Mouse (Mus musculus) liver, embryonic 13.5 days (tissue): Measurements from ENCODE around the gene Homer1. TPM values are rescaled to one million over a fixed set of nuclear protein-coding genes. Genes with fewer than 3 reads are reported as not detected.
A peak's percentile ranks its signal among the peaks of the same experiment; 100 is the strongest.

Experiments used
- ATAC-seq: fragments of 200-750 bp; cut with Nextera tagmentation; 2 replicates; pipeline ENCODE4 v1.8.0; 2017; ENCODE audit warnings: low read depth, mild to moderate bottlenecking, moderate number of reproducible peaks, moderate library complexity
- DNase-seq: peaks from one replicate; pipeline ENCODE4 v3.0.0; 2022
- H3K27ac ChIP-seq: fragments of 300-500 bp; sonication (generic); 2 replicates; pipeline ENCODE4 v1.5.1; 2015; ENCODE audit warnings: moderate library complexity, mild to moderate bottlenecking, inconsistent platforms
- H3K27me3 ChIP-seq: fragments of 300-500 bp; sonication (generic); 2 replicates; pipeline ENCODE4 v1.6.1; 2015; ENCODE audit warnings: mild to moderate bottlenecking, inconsistent platforms
- H3K36me3 ChIP-seq: fragments of 300-500 bp; sonication (generic); 2 replicates; pipeline ENCODE4 v1.6.1; 2015; ENCODE audit warnings: mild to moderate bottlenecking, inconsistent platforms
- H3K4me1 ChIP-seq: fragments of 300-500 bp; sonication (generic); replicated peaks from 2 replicates; pipeline ENCODE4 v1.6.1; 2015; ENCODE audit warnings: inconsistent platforms
- H3K4me2 ChIP-seq: fragments of 300-500 bp; sonication (generic); 2 replicates; pipeline ENCODE4 v1.6.1; 2015; ENCODE audit warnings: inconsistent platforms, mild to moderate bottlenecking, moderate library complexity
- H3K4me3 ChIP-seq: fragments of 300-500 bp; sonication (generic); replicated peaks from 2 replicates; pipeline ENCODE4 v1.5.1; 2015; ENCODE audit warnings: mild to moderate bottlenecking, inconsistent platforms
- H3K9ac ChIP-seq: fragments of 300-500 bp; sonication (generic); 2 replicates; pipeline ENCODE4 v1.6.1; 2015; ENCODE audit warnings: mild to moderate bottlenecking, inconsistent platforms
- H3K9me3 ChIP-seq: fragments of 300-500 bp; sonication (generic); replicated peaks from 2 replicates; pipeline ENCODE4 v1.6.1; 2016; ENCODE audit warnings: inconsistent platforms
- WGBS: fragments of 180-500 bp; shearing (Covaris S2); methylation state at CpG from one replicate; pipeline ENCODE4 v1.1.7; 2015; ENCODE audit not compliant: insufficient replicate concordance; 5-methylcytosine and 5-hydroxymethylcytosine counted together
- polyA plus RNA-seq: library from polyadenylated mRNA; unstranded; fragments of >200 nt; fragmentation: Nextera tagmentation; extraction: Ambion mirVana; gene quantifications from 2 replicates; pipeline ENCODE4 v1.2.1, GENCODE M21; 2015

Gene Homer1
- polyA plus RNA-seq, 1 experiment from 2014 or later, result 2.3 TPM

- peak overlapping the region; percentile 50 for H3K4me2 ChIP-seq
- H3K4me3 ChIP-seq, result 0 out of 2 replicates have a peak overlapping the region, but pooled peaks have one; percentile 2
- ATAC-seq (peak; percentile 48), DNase-seq (no peak)
- H3K27me3 ChIP-seq, result no peaks in the 10 kb centered on the region
- H3K9me3 ChIP-seq, result no peaks in the 10 kb centered on the region
- peak overlapping the region; percentile 37; the same call in 1 of the 2 replicates for H3K27ac ChIP-seq
- peak overlapping the region; percentile 13; the same call in 1 of the 2 replicates for H3K9ac ChIP-seq
- no peaks in the 10 kb centered on the region for H3K36me3 ChIP-seq
- 63% methylated on average over 3 of the region's 3 CpGs for WGBS
- H3K4me1 ChIP-seq, result peaks cover 42% of the 10 kb centered on the region
Measured at GRCm38 (mm10) chr13:93340555-93341278, 41.3 kb downstream of the Homer1 start.

DNA sequence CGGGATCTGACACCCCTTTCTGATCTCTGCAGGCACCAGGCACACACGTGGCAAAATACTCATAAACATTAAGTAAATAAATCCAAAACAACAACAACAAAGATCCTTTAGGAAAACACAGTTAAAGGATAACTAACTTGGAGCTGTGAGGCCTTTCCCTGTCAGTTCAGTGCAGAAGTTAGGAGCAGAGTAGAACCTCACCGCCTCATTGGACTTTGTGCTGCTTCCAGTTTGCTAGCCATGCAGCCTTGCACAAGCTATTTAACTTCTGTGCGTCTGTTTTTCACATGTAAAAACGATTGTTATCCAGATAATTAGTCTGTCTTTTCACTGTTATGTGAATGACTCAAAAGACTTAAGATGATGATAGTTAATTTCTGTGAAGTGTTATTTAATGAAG lies 43.2 kb downstream of the Homer1 start:
- DNase-seq (no peak), ATAC-seq (no peak)
- Histone ChIP-seq H3K27me3 (no peaks in the 10 kb centered on the region), H3K4me1 (peaks cover 52% of the 10 kb centered on the region), H3K9ac (no peak overlapping the region), H3K9me3 (no peaks in the 10 kb centered on the region), H3K4me3 (no peak overlapping the region), H3K27ac (peak overlapping the region; percentile 61; the same call in 1 of the 2 replicates), H3K36me3 (no peaks in the 10 kb centered on the region), H3K4me2 (no peak overlapping the region)
- WGBS, result 70% methylated on average over 5 of the region's 5 CpGs

GRCm38 (mm10) chr13:93344395-93344794 lies 45.0 kb downstream of the Homer1 start:
- Histone ChIP-seq H3K9me3 (no peaks in the 10 kb centered on the region), H3K4me1 (peaks cover 46% of the 10 kb centered on the region), H3K4me3 (no peak overlapping the region), H3K27ac (peak overlapping the region; percentile 44; the same call in 1 of the 2 replicates), H3K4me2 (no peak overlapping the region), H3K36me3 (no peaks in the 10 kb centered on the region), H3K27me3 (no peaks in the 10 kb centered on the region), H3K9ac (no peak overlapping the region)
- ATAC-seq (no peak), DNase-seq (no peak)
- 64% methylated on average over 1 of the region's 1 CpGs for WGBS

- peak overlapping the region; percentile 69 for H3K27ac ChIP-seq
- DNase-seq (peak; percentile 26), ATAC-seq (peak; percentile 91)
- H3K36me3 ChIP-seq, result no peaks in the 10 kb centered on the region
- peaks cover 42% of the 10 kb centered on the region for H3K4me1 ChIP-seq
- H3K4me3 ChIP-seq, result no peak overlapping the region
- H3K4me2 ChIP-seq, result 0 out of 2 replicates have a peak overlapping the region, but pooled peaks have one; percentile 1
- H3K9ac ChIP-seq, result no peak overlapping the region
- H3K9me3 ChIP-seq, result no peaks in the 10 kb centered on the region
- no peaks in the 10 kb centered on the region for H3K27me3 ChIP-seq
- 32% methylated on average over 3 of the region's 3 CpGs for WGBS
Measured at GRCm38 (mm10) chr13:93345854-93346253, 46.4 kb downstream of the Homer1 start.

DNA sequence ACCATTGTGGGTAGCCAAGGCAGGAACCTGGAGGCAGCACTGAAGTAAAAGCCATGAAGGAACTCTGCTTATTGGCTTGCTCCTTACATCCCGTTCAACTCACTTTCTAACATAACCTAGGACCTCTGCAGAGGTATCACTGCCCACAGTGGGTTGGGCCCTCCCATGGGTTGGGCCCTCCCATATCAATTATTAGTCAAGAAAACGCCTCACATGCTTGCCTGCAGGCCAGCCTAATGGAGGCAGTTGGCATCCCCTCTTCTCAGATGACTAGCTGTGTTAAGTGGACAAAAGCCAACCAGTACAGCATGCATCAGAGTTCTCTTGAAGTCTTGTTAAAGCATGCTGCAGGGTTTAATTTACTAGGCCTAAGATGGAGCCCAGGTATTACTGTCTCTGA lies 52.6 kb downstream of the Homer1 start:
- no peaks in the 10 kb centered on the region; the same call in 1 of the 2 replicates for H3K36me3 ChIP-seq
- no peaks in the 10 kb centered on the region for H3K9me3 ChIP-seq
- H3K4me2 ChIP-seq, result no peak overlapping the region
- H3K4me1 ChIP-seq, result peaks cover 11% of the 10 kb centered on the region
- peak overlapping the region; percentile 19; the same call in 1 of the 2 replicates for H3K27ac ChIP-seq
- H3K4me3 ChIP-seq, result no peak overlapping the region
- ATAC-seq (peak; percentile 88), DNase-seq (no peak)
- no peak overlapping the region for H3K9ac ChIP-seq
- 72% methylated on average over 2 of the region's 2 CpGs for WGBS
- H3K27me3 ChIP-seq, result no peaks in the 10 kb centered on the region

- ATAC-seq (no peak), DNase-seq (no peak)
- Histone ChIP-seq H3K36me3 (no peaks in the 10 kb centered on the region; the same call in 1 of the 2 replicates), H3K9me3 (no peaks in the 10 kb centered on the region), H3K4me3 (no peak overlapping the region), H3K4me1 (peaks cover 13% of the 10 kb centered on the region), H3K27ac (no peak overlapping the region), H3K27me3 (no peaks in the 10 kb centered on the region), H3K9ac (no peak overlapping the region), H3K4me2 (no peak overlapping the region)
- WGBS, result 74% methylated on average over 7 of the region's 7 CpGs
Measured at GRCm38 (mm10) chr13:93354420-93355278, 55.2 kb downstream of the Homer1 start.

DNA sequence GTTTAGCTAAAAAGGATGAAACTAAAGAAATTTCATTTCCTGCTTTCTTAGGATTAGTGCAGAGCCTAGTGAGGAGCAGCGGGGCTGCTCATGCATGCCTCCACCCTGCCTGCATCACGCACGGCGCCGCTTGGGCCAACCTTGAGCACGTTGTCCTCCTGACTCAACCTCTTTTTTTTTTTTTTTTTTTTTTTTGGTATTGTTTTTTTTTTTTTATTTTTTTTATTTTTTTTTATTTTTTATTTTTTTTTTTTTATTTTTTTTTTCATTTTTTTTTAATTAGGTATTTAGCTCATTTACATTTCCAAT lies 55.8 kb downstream of the Homer1 start:
- DNase-seq (no peak), ATAC-seq (no peak)
- Histone ChIP-seq H3K4me1 (peaks cover 13% of the 10 kb centered on the region), H3K9me3 (no peaks in the 10 kb centered on the region), H3K27ac (no peak overlapping the region), H3K9ac (no peak overlapping the region), H3K36me3 (no peaks in the 10 kb centered on the region; the same call in 1 of the 2 replicates), H3K27me3 (no peaks in the 10 kb centered on the region), H3K4me3 (no peak overlapping the region), H3K4me2 (no peak overlapping the region)
- WGBS, result 91% methylated on average over 6 of the region's 6 CpGs

DNA sequence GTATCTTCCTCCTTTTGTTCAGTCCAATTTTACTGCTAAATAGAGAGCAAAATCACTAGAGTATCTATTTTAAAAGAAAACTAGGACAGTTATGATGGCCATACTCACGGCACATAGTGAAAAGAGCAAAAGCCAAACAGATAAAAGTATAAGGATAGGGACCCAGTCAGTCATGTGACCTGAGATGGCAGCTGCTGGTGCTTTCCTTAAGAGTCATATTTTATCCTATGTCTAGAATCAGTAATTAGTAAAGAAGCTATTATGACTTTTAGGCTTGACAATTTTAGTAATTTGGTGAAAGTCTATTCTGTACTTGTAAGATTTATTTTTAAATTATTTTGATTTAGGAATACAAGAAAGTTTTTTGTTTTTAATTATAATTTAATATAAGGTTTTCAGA lies 59.1 kb downstream of the Homer1 start:
- H3K4me1 ChIP-seq, result 0 out of 2 replicates have a peak, but pooled peaks cover 3% of the 10 kb centered on the region
- no peak overlapping the region for H3K9ac ChIP-seq

DNA sequence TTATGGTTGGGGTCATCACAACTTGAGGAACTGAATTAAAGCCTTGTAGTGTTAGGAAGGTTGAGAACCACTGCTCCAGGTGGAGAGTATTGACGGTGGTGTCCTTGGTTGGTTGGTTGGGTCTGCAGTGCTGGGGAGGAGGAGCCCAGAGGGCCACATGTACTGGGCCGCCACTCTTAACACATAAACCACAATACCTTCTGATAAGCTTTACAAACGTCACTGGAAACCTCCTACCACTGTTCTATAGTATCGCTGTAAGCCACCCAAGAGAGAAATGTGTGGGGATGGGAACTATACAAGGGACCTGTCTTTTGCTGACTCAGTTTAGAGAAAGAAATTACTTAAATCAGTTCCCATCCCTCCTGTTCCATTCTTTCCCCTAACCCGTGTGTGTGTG lies 68.1 kb downstream of the Homer1 start:
- Histone ChIP-seq H3K27ac (no peak overlapping the region), H3K36me3 (0 out of 2 replicates have a peak, but pooled peaks cover 2% of the 10 kb centered on the region), H3K4me1 (peaks cover 4% of the 10 kb centered on the region), H3K27me3 (no peaks in the 10 kb centered on the region), H3K9me3 (no peaks in the 10 kb centered on the region), H3K4me3 (no peak overlapping the region), H3K9ac (no peak overlapping the region), H3K4me2 (no peak overlapping the region)
- DNase-seq (no peak), ATAC-seq (peak; percentile 57; the same call in 1 of the 2 replicates)
- 48% methylated on average over 5 of the region's 5 CpGs for WGBS

More for the DNA sequence above, 59.1 kb downstream of the Homer1 start:
- Histone ChIP-seq H3K4me2 (no peak overlapping the region), H3K36me3 (no peaks in the 10 kb centered on the region; the same call in 1 of the 2 replicates), H3K27me3 (no peaks in the 10 kb centered on the region), H3K4me3 (no peak overlapping the region), H3K27ac (no peak overlapping the region), H3K9me3 (no peaks in the 10 kb centered on the region)
- DNase-seq, result no peak
- no peak for ATAC-seq
- 83% methylated on average over 1 of the region's 1 CpGs for WGBS

DNA sequence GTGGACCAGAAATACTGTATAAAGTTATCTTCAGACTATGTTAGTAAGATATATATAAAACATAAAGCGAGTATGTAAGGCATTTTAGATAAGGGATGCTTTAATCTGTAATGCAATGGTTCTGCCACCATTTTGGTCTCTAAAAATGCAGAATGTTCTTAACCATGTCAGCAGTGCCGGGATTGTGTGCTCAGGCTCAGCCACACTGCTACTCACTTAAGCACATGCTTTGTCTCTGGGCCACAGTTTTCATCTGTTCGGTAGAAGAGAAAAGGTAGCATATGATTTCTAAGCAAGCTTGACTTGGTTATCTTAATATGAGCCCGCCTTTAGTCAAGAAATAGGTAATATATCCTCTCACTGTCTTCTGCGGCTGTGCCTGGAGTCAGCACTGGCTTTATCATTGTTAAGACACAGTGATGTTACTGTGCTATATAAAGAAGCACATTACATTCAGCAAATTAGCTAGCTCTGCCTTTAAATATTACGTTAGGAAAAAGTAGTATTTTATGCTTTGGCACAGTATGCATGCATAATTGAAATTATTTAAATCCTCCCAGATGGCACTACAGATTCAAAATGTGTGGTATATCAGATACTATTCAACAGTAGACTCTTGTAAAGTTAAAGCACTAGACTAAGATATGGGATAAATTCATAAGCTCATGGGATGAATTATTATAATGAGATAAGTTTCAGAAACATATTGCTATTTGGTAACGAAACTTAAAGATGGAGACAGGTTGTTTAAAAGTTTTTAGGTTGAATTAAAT lies 69.6 kb downstream of the Homer1 start:
- Histone ChIP-seq H3K36me3 (0 out of 2 replicates have a peak, but pooled peaks cover 2% of the 10 kb centered on the region), H3K4me3 (no peak overlapping the region), H3K4me2 (no peak overlapping the region), H3K9me3 (no peaks in the 10 kb centered on the region), H3K27me3 (no peaks in the 10 kb centered on the region), H3K27ac (no peak overlapping the region), H3K9ac (no peak overlapping the region), H3K4me1 (peaks cover 8% of the 10 kb centered on the region)
- WGBS, result 83% methylated on average over 7 of the region's 7 CpGs
- ATAC-seq (no peak), DNase-seq (no peak)

GRCm38 (mm10) chr13:93374457-93374856 lies 75.0 kb downstream of the Homer1 start:
- DNase-seq, result no peak
- WGBS, result 88% methylated on average over 5 of the region's 5 CpGs
- Histone ChIP-seq H3K4me3 (no peak overlapping the region), H3K27me3 (no peaks in the 10 kb centered on the region), H3K9me3 (no peaks in the 10 kb centered on the region), H3K4me2 (no peak overlapping the region), H3K27ac (no peak overlapping the region), H3K36me3 (0 out of 2 replicates have a peak, but pooled peaks cover 3% of the 10 kb centered on the region), H3K9ac (no peak overlapping the region), H3K4me1 (peaks cover 25% of the 10 kb centered on the region)
- no peak for ATAC-seq
